Mouse (Mus musculus) intestine, embryonic 16.5 days (tissue): ENCODE data around the gene Prss30. TPM values are rescaled to one million over a fixed set of nuclear protein-coding genes. Genes with fewer than 3 reads are reported as not detected.

Source experiments
- ATAC-seq: fragments of 200-750 bp; cut with Nextera tagmentation; 2 replicates; pipeline ENCODE4 v1.8.0; 2017; ENCODE audit warnings: moderate TSS enrichment, moderate library complexity
- H3K27ac ChIP-seq: fragments of 300-500 bp; sonication (generic); 2 replicates; pipeline ENCODE4 v1.5.1; 2014; ENCODE audit warnings: mild to moderate bottlenecking, low read length
- H3K27me3 ChIP-seq: fragments of 300-500 bp; sonication (generic); replicated peaks from 2 replicates; pipeline ENCODE4 v1.6.1; 2014; ENCODE audit warnings: low read length, control low read depth, mixed read lengths; ENCODE audit not compliant: control insufficient read depth, insufficient read depth
- H3K36me3 ChIP-seq: fragments of 300-500 bp; sonication (generic); 2 replicates; pipeline ENCODE4 v1.6.1; 2014; ENCODE audit warnings: low read length, control low read depth; ENCODE audit not compliant: control insufficient read depth, insufficient read depth
- H3K4me1 ChIP-seq: fragments of 300-500 bp; sonication (generic); 2 replicates; pipeline ENCODE4 v1.6.1; 2014; ENCODE audit warnings: low read length, control low read depth, mixed read lengths; ENCODE audit not compliant: control insufficient read depth, insufficient read depth
- H3K4me2 ChIP-seq: fragments of 300-500 bp; sonication (generic); 2 replicates; pipeline ENCODE4 v1.6.1; 2014; ENCODE audit warnings: low read depth, low read length, control low read depth
- H3K4me3 ChIP-seq: fragments of 300-500 bp; sonication (generic); 2 replicates; pipeline ENCODE4 v1.5.1; 2014; ENCODE audit warnings: mild to moderate bottlenecking, low read length
- H3K9ac ChIP-seq: fragments of 300-500 bp; sonication (generic); 2 replicates; pipeline ENCODE4 v1.6.1; 2014; ENCODE audit warnings: low read depth, low read length
- H3K9me3 ChIP-seq: fragments of 300-500 bp; sonication (generic); 2 replicates; pipeline ENCODE4 v1.6.1; 2016; ENCODE audit warnings: low read length, control low read depth; ENCODE audit not compliant: control insufficient read depth
- WGBS: fragments of 180-500 bp; shearing (Covaris S2); extraction: QIAGEN DNeasy Blood & Tissue Kit; methylation state at CpG from one replicate; pipeline ENCODE4 v1.1.7; 2014; 5-methylcytosine and 5-hydroxymethylcytosine counted together
- polyA plus RNA-seq: library from polyadenylated mRNA; unstranded; fragments of >200 nt; fragmentation: Nextera tagmentation; extraction: Ambion mirVana; gene quantifications from 2 replicates; pipeline ENCODE4 v1.2.1, GENCODE M21; 2015

The Prss30 gene
- polyA plus RNA-seq, 1 experiment from 2014 or later: 3.2 TPM

DNA sequence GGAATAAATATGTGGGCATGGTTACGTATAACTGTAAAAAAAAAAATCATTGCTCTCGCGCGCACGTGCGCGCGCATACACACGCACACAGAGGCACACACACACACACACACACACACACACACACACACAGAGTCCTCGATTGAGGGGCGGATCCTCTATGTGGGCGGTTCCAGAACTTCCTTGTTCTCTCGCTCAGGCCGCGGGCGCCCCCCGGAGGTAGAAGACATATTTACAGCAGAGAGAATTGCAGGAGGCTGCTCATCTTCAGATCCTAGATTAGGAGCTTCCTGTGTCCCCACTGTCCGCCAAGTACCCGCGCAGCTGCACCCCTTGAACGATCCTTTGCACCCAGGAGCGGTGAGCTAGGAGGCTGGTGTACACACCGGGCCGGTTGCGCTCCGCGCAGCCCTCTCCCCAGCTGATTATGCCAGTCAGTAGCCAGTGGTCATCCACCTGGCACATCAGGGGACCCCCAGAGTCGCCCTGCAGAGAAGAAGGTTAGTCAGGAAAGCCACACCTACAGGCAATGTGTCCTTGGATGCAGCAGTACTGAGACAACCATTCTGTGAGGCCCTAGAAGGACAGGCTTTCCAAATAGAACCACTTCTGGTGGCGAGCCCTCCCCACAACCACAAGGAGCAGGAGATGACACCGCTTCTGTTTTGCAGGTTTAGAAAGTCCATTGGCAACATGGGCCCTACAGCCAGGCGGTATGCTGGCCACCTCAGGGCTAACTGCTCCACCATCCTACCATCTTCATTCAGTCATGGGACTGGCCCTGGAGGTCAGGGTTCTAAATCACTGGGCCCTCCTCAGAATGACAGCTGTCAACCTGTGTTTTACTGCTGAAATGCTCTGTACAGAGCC lies 13.4 kb upstream of the Prss30 start:
- H3K9ac ChIP-seq: peak overlapping the region; percentile 66
- H3K4me2 ChIP-seq: peak overlapping the region; percentile 51
- H3K4me1 ChIP-seq: peaks cover 15% of the 10 kb centered on the region
- peak overlapping the region; percentile 85 for H3K27ac ChIP-seq
- H3K9me3 ChIP-seq: no peaks in the 10 kb centered on the region
- H3K36me3 ChIP-seq: no peaks in the 10 kb centered on the region
- ATAC-seq: peak; percentile 63
- no peaks in the 10 kb centered on the region for H3K27me3 ChIP-seq
- H3K4me3 ChIP-seq: peak overlapping the region; percentile 33
- WGBS: 10% methylated on average over 31 of the region's 31 CpGs

DNA sequence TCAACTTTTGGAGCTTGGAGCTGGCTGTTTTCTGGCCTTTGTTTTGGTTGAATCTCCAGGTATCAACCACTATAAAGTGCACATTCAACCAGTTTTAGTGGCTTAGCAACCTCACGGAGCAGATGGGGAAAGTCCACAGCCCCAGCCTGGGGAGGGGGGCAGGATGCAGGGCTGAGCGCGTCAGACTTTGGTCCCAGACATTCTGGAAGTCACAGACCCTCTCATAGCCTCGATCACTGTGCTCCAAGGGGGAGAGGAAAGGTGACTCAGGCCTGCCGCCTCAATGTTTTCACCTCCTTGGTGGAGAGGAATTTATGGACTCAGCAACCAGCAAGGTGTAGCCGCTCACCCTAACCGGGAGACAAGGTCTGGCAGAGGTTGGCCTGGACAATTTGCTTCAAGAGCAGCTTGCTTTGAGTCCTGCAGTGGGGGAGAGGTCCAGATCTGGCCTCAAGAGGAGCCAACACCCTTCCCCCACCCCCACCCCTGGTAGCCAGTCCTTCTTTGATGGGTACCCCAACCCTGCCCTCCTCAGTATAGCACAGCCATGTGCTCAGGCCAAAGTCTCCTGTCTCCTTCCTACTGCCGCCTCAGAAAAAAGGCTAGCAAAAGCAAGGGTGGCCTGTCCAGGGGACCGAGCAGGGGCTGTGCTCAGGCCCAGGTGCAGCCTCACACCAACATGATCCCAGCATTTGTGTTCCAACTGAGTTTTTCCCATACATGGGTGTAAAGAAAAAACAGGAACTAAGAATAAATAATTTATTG lies 12.6 kb upstream of the Prss30 start:
- Histone ChIP-seq H3K4me3 (peak overlapping the region; percentile 11; the same call in 1 of the 2 replicates), H3K36me3 (no peaks in the 10 kb centered on the region), H3K9me3 (no peaks in the 10 kb centered on the region), H3K9ac (peak overlapping the region; percentile 60), H3K27ac (peak overlapping the region; percentile 85), H3K4me1 (peaks cover 15% of the 10 kb centered on the region), H3K27me3 (no peaks in the 10 kb centered on the region), H3K4me2 (peak overlapping the region; percentile 51)
- ATAC-seq: peak; percentile 73
- 44% methylated on average over 9 of the region's 9 CpGs for WGBS

DNA sequence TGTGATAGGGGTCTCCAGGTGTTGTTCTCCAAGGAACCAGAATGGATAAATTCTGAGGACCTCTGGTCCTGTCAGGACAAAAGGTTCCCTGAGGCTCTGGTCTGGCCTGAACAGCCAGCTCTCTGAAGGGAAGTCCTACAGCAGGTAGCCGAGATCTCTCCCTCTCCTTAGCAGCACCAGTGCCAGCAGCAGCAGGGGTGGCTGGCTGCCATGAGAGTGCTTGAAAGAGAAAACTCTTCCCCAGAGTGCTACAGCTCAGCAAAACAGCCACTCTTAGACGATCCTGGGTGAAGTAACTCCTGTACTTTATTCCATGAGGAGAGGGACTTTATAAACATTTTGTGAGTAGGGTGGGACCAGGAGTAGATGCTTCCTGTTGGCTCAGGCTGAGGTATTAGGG lies 9.4 kb upstream of the Prss30 start:
- no peak overlapping the region for H3K9ac ChIP-seq
- no peaks in the 10 kb centered on the region for H3K36me3 ChIP-seq
- no peaks in the 10 kb centered on the region for H3K27me3 ChIP-seq
- no peaks in the 10 kb centered on the region for H3K9me3 ChIP-seq
- peaks cover 15% of the 10 kb centered on the region for H3K4me1 ChIP-seq
- WGBS: 39% methylated on average over 2 of the region's 2 CpGs
- no peak overlapping the region for H3K4me2 ChIP-seq
- no peak overlapping the region for H3K27ac ChIP-seq
- no peak overlapping the region for H3K4me3 ChIP-seq
- ATAC-seq: no peak

DNA sequence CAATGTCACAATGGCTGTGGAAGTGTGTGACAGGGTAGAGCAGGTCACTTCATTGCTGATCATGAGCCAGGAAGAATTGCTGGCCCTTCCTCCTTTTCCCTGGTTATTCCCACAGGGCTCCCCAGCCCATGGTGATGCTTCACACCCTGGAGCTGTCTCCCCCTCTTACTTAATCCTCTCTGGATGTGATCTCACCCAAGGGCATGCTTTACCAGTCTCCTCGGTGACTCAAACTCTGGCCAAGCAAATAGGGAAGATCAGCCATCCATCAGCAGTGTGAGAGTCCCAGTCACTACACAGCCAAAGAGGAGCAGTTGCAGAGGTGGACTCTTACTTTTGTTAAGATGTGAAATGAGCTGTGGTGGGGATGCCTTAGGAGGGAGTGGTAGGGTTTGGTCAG lies 4.6 kb upstream of the Prss30 start:
- no peak for ATAC-seq
- WGBS: 79% methylated on average over 1 of the region's 1 CpGs
- no peaks in the 10 kb centered on the region for H3K36me3 ChIP-seq

DNA sequence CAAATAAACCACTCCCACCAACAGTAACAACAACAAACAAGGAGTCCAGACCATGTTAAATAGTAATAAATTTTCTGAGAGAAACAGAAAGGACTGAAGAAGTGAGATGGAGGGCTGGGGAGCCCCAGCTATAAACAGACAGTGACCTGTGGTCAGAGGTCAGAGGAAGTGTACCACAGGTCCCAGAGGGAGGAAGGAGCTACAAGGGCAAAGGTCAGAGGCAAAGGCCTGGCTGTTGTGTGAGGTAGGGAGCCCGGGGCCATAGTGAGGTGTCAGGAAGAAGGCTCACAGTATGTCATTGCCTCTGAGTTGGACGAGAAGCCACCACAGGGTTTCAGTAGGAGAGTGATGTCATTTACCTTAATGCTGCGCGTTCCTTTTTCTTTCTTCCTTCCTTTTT lies 2.5 kb upstream of the Prss30 start:
- WGBS: 41% methylated on average over 4 of the region's 4 CpGs
- H3K36me3 ChIP-seq: no peaks in the 10 kb centered on the region

More for the DNA sequence above, 4.6 kb upstream of the Prss30 start:
- Histone ChIP-seq H3K9me3 (no peaks in the 10 kb centered on the region), H3K4me2 (no peak overlapping the region), H3K27me3 (no peaks in the 10 kb centered on the region), H3K27ac (no peak overlapping the region), H3K4me1 (peaks cover 3% of the 10 kb centered on the region), H3K4me3 (no peak overlapping the region), H3K9ac (no peak overlapping the region)

DNA sequence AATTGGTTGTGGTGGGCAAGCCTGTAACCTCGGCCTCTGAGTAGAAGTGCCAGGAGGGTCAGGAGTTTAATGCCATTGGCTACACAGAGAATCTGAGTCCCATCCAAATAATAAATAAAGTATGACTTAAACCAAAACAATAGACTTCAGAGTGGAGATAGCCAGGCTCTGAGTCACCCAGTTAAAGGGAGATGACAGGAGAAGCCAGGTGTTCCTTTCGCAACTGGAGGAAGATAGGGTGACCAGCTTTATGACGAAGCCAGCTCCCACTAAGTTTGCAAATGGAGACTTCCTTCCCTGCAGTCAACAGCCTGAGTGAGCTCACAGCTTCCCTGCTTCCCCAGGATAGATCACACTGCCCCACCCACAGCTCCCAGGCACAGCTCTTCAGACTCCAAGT lies 895 bp downstream of the Prss30 start:
- 0 out of 2 replicates have a peak, but pooled peaks have one; percentile 4 for ATAC-seq
- Histone ChIP-seq H3K27me3 (no peaks in the 10 kb centered on the region), H3K9me3 (no peaks in the 10 kb centered on the region), H3K27ac (peak overlapping the region; percentile 28), H3K4me2 (no peak overlapping the region), H3K36me3 (no peaks in the 10 kb centered on the region), H3K9ac (no peak overlapping the region; the same call in 1 of the 2 replicates), H3K4me1 (peaks cover 18% of the 10 kb centered on the region), H3K4me3 (no peak overlapping the region)
- WGBS: 35% methylated on average over 3 of the region's 3 CpGs

More for the DNA sequence above, 2.5 kb upstream of the Prss30 start:
- ATAC-seq: peak; percentile 75
- no peaks in the 10 kb centered on the region for H3K27me3 ChIP-seq
- H3K4me1 ChIP-seq: peaks cover 3% of the 10 kb centered on the region
- no peaks in the 10 kb centered on the region for H3K9me3 ChIP-seq
- H3K4me2 ChIP-seq: no peak overlapping the region
- H3K9ac ChIP-seq: no peak overlapping the region
- H3K4me3 ChIP-seq: no peak overlapping the region
- H3K27ac ChIP-seq: peak overlapping the region; percentile 52; the same call in 1 of the 2 replicates

DNA sequence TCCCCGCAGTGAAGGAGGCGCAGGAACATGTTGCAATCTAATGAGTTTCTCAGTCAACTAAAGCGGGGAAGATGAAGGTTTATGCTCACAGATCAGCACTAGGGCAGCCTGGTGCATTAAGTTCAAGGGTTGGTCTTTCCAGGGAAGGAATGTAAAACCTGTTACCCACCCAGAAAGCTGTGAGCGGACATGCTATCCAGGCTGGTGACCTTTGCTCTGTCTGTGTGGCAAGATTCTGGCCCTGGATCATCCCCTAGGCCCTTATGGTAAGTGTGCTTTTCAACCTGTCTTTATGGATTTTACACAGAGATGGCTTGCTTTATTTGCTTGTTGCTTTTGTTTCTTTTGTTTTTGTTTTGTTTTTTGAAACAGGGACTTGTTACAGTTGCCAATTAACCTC lies 3.7 kb downstream of the Prss30 start:
- H3K9ac ChIP-seq: no peak overlapping the region
- no peak overlapping the region for H3K4me3 ChIP-seq
- ATAC-seq: peak; percentile 79
- WGBS: 60% methylated on average over 4 of the region's 4 CpGs
- no peaks in the 10 kb centered on the region for H3K9me3 ChIP-seq
- H3K4me1 ChIP-seq: peaks cover 15% of the 10 kb centered on the region
- H3K27me3 ChIP-seq: no peaks in the 10 kb centered on the region
- no peak overlapping the region for H3K4me2 ChIP-seq
- H3K27ac ChIP-seq: peak overlapping the region; percentile 54
- H3K36me3 ChIP-seq: no peaks in the 10 kb centered on the region

DNA sequence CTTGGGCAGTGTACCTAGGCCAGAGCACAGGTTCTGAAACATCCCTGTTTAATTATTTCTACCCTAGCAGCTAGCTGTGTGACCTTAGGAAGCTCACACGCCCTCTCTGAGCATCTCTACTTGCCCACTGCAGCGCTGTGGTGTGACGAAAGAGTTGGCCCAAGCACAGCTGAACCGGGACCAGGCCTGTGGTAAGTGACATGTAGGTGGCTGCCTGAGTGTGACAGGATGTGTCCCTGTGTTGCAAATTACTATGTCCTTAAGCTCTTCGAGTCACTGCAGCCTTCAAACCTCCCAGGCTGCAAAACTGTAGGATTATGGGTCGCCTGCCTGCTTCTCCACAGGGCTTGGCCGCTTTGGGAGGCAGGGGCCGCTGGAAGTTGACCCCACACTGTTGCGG lies 9.1 kb downstream of the Prss30 start:
- Histone ChIP-seq H3K9me3 (no peaks in the 10 kb centered on the region), H3K27me3 (no peaks in the 10 kb centered on the region), H3K4me3 (no peak overlapping the region), H3K36me3 (no peaks in the 10 kb centered on the region), H3K4me1 (peaks cover 15% of the 10 kb centered on the region), H3K27ac (no peak overlapping the region), H3K4me2 (no peak overlapping the region), H3K9ac (no peak overlapping the region)
- 88% methylated on average over 9 of the region's 9 CpGs for WGBS
- ATAC-seq: no peak

DNA sequence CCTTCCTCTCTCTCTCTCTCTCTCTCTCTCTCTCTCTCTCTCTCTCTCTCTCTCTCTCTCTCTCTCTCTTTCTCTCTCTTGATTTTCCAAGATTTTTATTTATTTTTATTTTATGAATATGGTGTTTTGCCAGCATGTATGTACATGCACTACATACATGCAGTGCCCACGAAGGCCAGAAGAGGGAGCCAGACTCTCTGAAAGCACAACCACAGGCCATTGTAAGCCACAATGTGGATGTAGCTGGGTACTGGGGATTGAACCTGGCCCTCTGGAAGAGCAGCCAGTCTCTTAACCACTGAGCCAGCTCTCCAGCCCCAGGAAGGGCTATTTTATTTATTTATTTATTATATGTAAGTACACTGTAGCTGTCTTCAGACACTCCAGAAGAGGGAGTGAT lies 11.1 kb downstream of the Prss30 start:
- no peaks in the 10 kb centered on the region for H3K36me3 ChIP-seq
- ATAC-seq: no peak
- peaks cover 8% of the 10 kb centered on the region; the same call in 1 of the 2 replicates for H3K4me1 ChIP-seq
- H3K4me2 ChIP-seq: no peak overlapping the region
- H3K9me3 ChIP-seq: no peaks in the 10 kb centered on the region
- H3K9ac ChIP-seq: no peak overlapping the region
- no peak overlapping the region for H3K4me3 ChIP-seq
- H3K27me3 ChIP-seq: no peaks in the 10 kb centered on the region
- WGBS: 5% methylated on average over 1 of the region's 1 CpGs
- no peak overlapping the region for H3K27ac ChIP-seq
